8 mouse cellular contexts compared by ENCODE assay signal in the genomic region with DNA sequence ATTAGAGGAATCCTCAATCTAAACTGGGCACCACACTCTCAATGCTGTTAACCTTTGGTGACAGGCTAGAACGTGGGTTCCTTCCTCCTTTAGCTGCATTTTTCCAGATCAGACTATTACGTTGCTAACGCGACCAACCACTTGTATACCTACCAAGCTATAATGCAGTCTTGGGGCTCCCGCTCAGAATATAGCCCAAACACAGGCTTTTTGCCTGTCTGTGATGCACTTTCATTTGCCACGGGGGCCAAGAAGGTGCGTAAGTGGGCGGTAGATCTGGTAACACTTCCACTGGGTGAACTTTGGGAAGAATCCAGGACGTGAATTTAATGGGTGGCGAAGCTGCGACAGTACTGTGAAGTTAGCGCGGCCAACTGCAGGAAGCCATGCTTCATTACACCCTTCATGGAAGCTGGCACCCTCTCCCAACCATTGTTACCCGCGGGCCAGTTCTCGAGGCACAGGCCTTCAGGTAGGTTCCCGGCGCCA. TPM values are rescaled to one million over a fixed set of nuclear protein-coding genes. Genes with fewer than 3 reads are reported as not detected.
A peak's percentile ranks its signal among the peaks of the same experiment; 100 is the strongest.
DNase-seq lines count a peak whose midpoint lies in the region; ATAC-seq and TF ChIP-seq lines count a peak whose summit lies in the region.

No protein-coding gene starts in this region.

- no peak for TF ChIP-seq CTCF in heart, postnatal 0 days (IDR thresholded peaks at IDR 0.05; ENCODE audit: low read depth)
- TF ChIP-seq CTCF in layer of hippocampus, adult 2 months (conservative IDR thresholded peaks at IDR 0.05): peak; percentile 50
- TF ChIP-seq CTCF in lung, adult 2 months (IDR thresholded peaks at IDR 0.05; ENCODE audit: insufficient read depth, low read length): peak; percentile 21; the same call in 1 of the 2 replicates

- peak overlapping the region; percentile 95 for H3K9ac ChIP-seq in heart, postnatal 0 days (replicated peaks; ENCODE audit: low read depth, low read length)
- H3K9ac ChIP-seq in neural tube, embryonic 14.5 days (replicated peaks; ENCODE audit: low read depth, low read length): peak overlapping the region; percentile 98

- peaks cover 31% of the 10 kb centered on the region for H3K36me3 ChIP-seq in erythroblast, embryonic 14.5 days (ENCODE audit: control insufficient read depth)
- peaks cover 7% of the 10 kb centered on the region for H3K36me3 ChIP-seq in heart, postnatal 0 days (replicated peaks; ENCODE audit: control insufficient read depth, insufficient read depth, low read length)
- H3K36me3 ChIP-seq in neural tube, embryonic 14.5 days (ENCODE audit: control insufficient read depth, insufficient read depth, low read length): 0 out of 2 replicates have a peak, but pooled peaks cover 3% of the 10 kb centered on the region

- H3K4me2 ChIP-seq in heart, postnatal 0 days (ENCODE audit: low read depth, low read length): peak overlapping the region; percentile 94
- peak overlapping the region; percentile 72 for H3K4me2 ChIP-seq in neural tube, embryonic 14.5 days (ENCODE audit: low read depth, low read length)

- peak; percentile 4; the same call in 1 of the 2 replicates for TF ChIP-seq POLR2A in lung, adult 2 months (IDR thresholded peaks at IDR 0.05; ENCODE audit: borderline replicate concordance, extremely low read depth, low read depth, low read length)

- no peaks in the 10 kb centered on the region for H3K27me3 ChIP-seq in erythroblast, embryonic 14.5 days (ENCODE audit: control insufficient read depth)
- no peaks in the 10 kb centered on the region for H3K27me3 ChIP-seq in heart, postnatal 0 days (ENCODE audit: control insufficient read depth, insufficient read depth, low read length)
- no peaks in the 10 kb centered on the region for H3K27me3 ChIP-seq in neural tube, embryonic 14.5 days (ENCODE audit: control insufficient read depth, insufficient read depth, low read length)

- ATAC-seq in heart, postnatal 0 days (ENCODE audit: insufficient read depth, low read depth): peak; percentile 45
- peak; percentile 69 for ATAC-seq in neural tube, embryonic 14.5 days (ENCODE audit: low read depth)

- DNase-seq in adrenal gland, adult 2 months: peak; percentile 83
- DNase-seq in adrenal gland, postnatal 4 days (ENCODE audit: low spot score in 2 of 2): no peak
- DNase-seq in ZHBTc4 (ENCODE audit: low read depth, low spot score): peak; percentile 82
- peak; percentile 81 for DNase-seq in heart, postnatal 0 days (ENCODE audit: low spot score)
- peak; percentile 44 to 45 for DNase-seq in layer of hippocampus, adult 2 months (ENCODE audit: low spot score in 2 of 2)
- peak; percentile 75 for DNase-seq in lung, adult 2 months

- H3K4me3 ChIP-seq in erythroblast, embryonic 14.5 days (replicated peaks): peak overlapping the region; percentile 100
- peak overlapping the region; percentile 84 for H3K4me3 ChIP-seq in heart, postnatal 0 days (ENCODE audit: low read depth, low read length)
- peak overlapping the region; percentile 90 for H3K4me3 ChIP-seq in layer of hippocampus, adult 2 months
- peak overlapping the region; percentile 64 for H3K4me3 ChIP-seq in lung, adult 2 months (replicated peaks; ENCODE audit: extremely low read depth, low read depth, low read length)
- H3K4me3 ChIP-seq in neural tube, embryonic 14.5 days (ENCODE audit: low read depth, low read length): peak overlapping the region; percentile 88

- no peaks in the 10 kb centered on the region for H3K9me3 ChIP-seq in erythroblast, embryonic 14.5 days (ENCODE audit: control insufficient read depth, low read length)
- H3K9me3 ChIP-seq in heart, postnatal 0 days (replicated peaks; ENCODE audit: control insufficient read depth, low read length): no peaks in the 10 kb centered on the region
- no peaks in the 10 kb centered on the region for H3K9me3 ChIP-seq in neural tube, embryonic 14.5 days (ENCODE audit: control insufficient read depth, low read length)

- WGBS in heart, postnatal 0 days: under 1% methylated on average over 18 of the region's 18 CpGs
- WGBS in lung, adult 2 months: under 1% methylated on average over 18 of the region's 18 CpGs
- WGBS in neural tube, embryonic 14.5 days: under 1% methylated on average over 18 of the region's 18 CpGs

- H3K4me1 ChIP-seq in erythroblast, embryonic 14.5 days (ENCODE audit: control insufficient read depth): peaks cover 49% of the 10 kb centered on the region
- 0 out of 2 replicates have a peak, but pooled peaks cover 10% of the 10 kb centered on the region for H3K4me1 ChIP-seq in heart, postnatal 0 days (ENCODE audit: control insufficient read depth, insufficient read depth)
- H3K4me1 ChIP-seq in lung, adult 2 months (ENCODE audit: control insufficient read depth, insufficient read depth, low read length): peaks cover 3% of the 10 kb centered on the region
- H3K4me1 ChIP-seq in neural tube, embryonic 14.5 days (ENCODE audit: control insufficient read depth, insufficient read depth, low read length): peaks cover 9% of the 10 kb centered on the region; the same call in 1 of the 2 replicates

- no peak for TF ChIP-seq EP300 in heart, postnatal 0 days (IDR thresholded peaks at IDR 0.05; ENCODE audit: low read depth)

- peak overlapping the region; percentile 100 for H3K27ac ChIP-seq in heart, postnatal 0 days (ENCODE audit: low read depth)
- H3K27ac ChIP-seq in layer of hippocampus, adult 2 months: peak overlapping the region; percentile 99
- peak overlapping the region; percentile 99 for H3K27ac ChIP-seq in neural tube, embryonic 14.5 days (ENCODE audit: low read depth, low read length)

RNA-seq across cellular contexts. Expression of a gene that starts 8.8 kb away (rescaled TPM):
- total RNA-seq in adrenal gland, adult 2 months (2021): 10 to 100 TPM; 42.8 to 44.6 TPM
- 22.6 and 23.2 TPM in 2 replicates for polyA plus RNA-seq in adrenal gland, adult 2 months (2012; rRNA removed)
- total RNA-seq in adrenal gland, postnatal 4 days (2021): 10 to 100 TPM; 62.2 to 64.8 TPM
- polyA plus RNA-seq in erythroblast, embryonic 14.5 days (2012): 1.3 and 1.5 TPM in 2 replicates
- 14.8 and 25.6 TPM in 2 replicates for total RNA-seq in heart, postnatal 0 days (2014; rRNA removed; ENCODE audit: low replicate concordance)
- 22.1 and 24.8 TPM in 2 replicates for polyA plus RNA-seq in heart, postnatal 0 days (2015; fragmentation: Nextera tagmentation; extraction: Ambion mirVana)
- total RNA-seq in layer of hippocampus, adult 2 months (2021): 10 to 100 TPM; 63.6 to 67.6 TPM
- polyA plus RNA-seq in lung, adult 2 months (2012; rRNA removed): 27.3 and 34.7 TPM in 2 replicates
- polyA plus RNA-seq in neural tube, embryonic 14.5 days (2014; fragmentation: Nextera tagmentation; extraction: Ambion mirVana): 34.6 and 36.5 TPM in 2 replicates

RNA-seq across cellular contexts. Expression of a gene that starts 15.0 kb away (rescaled TPM):
- total RNA-seq in adrenal gland, adult 2 months (2021): 1 to 10 TPM; 2.3 to 3.8 TPM
- polyA plus RNA-seq in adrenal gland, adult 2 months (2012; rRNA removed): 1.8 and 3.1 TPM in 2 replicates
- total RNA-seq in adrenal gland, postnatal 4 days (2021): 10 to 100 TPM in 1 of 2 experiments, 1 to 10 TPM in 1; 9.9 to 11.3 TPM
- polyA plus RNA-seq in erythroblast, embryonic 14.5 days (2012): not detected in 2 replicates
- total RNA-seq in heart, postnatal 0 days (2014; rRNA removed; ENCODE audit: low replicate concordance): 4.4 and 7.1 TPM in 2 replicates
- 2.2 and 2.4 TPM in 2 replicates for polyA plus RNA-seq in heart, postnatal 0 days (2015; fragmentation: Nextera tagmentation; extraction: Ambion mirVana)
- total RNA-seq in layer of hippocampus, adult 2 months (2021): 10 to 100 TPM; 16.8 to 16.9 TPM
- 1.8 and 2.1 TPM in 2 replicates for polyA plus RNA-seq in lung, adult 2 months (2012; rRNA removed)
- 3.9 and 5.3 TPM in 2 replicates for polyA plus RNA-seq in neural tube, embryonic 14.5 days (2014; fragmentation: Nextera tagmentation; extraction: Ambion mirVana)

RNA-seq across cellular contexts. Expression of a gene that starts 26.3 kb away (rescaled TPM):
- 1 to 10 TPM in 1 of 2 experiments, under 1 TPM in 1; 0.92 to 3.3 TPM for total RNA-seq in adrenal gland, adult 2 months (2021)
- polyA plus RNA-seq in adrenal gland, adult 2 months (2012; rRNA removed): 0.42 and 0.70 TPM in 2 replicates
- total RNA-seq in adrenal gland, postnatal 4 days (2021): 1 to 10 TPM; 3.1 to 4.7 TPM
- polyA plus RNA-seq in erythroblast, embryonic 14.5 days (2012): not detected in 2 replicates
- total RNA-seq in heart, postnatal 0 days (2014; rRNA removed; ENCODE audit: low replicate concordance): 3.5 and 7.8 TPM in 2 replicates
- 6.9 and 8.4 TPM in 2 replicates for polyA plus RNA-seq in heart, postnatal 0 days (2015; fragmentation: Nextera tagmentation; extraction: Ambion mirVana)
- 1 to 10 TPM; 4.2 to 4.3 TPM for total RNA-seq in layer of hippocampus, adult 2 months (2021)
- 3.3 and 4.4 TPM in 2 replicates for polyA plus RNA-seq in lung, adult 2 months (2012; rRNA removed)
- polyA plus RNA-seq in neural tube, embryonic 14.5 days (2014; fragmentation: Nextera tagmentation; extraction: Ambion mirVana): 8.2 and 8.6 TPM in 2 replicates

Comparison
In these comparisons a context has a peak if more than half of its experiments do, and no peak if none do; other contexts are left out.
1. DNase-seq: peak in adrenal gland, adult 2 months (single experiment), ZHBTc4 (single experiment), heart, postnatal 0 days (single experiment), layer of hippocampus, adult 2 months (2 of 2) and lung, adult 2 months (single experiment); none in adrenal gland, postnatal 4 days (0 of 2).
2. Peak in every context shown above with its lines, with median percentiles within 50 percentile points of each other: H3K4me3 ChIP-seq and H3K27ac ChIP-seq.